Mouse (Mus musculus) heart, postnatal 0 days (tissue): ENCODE results near the gene Pde4c. TPM values are rescaled to one million over a fixed set of nuclear protein-coding genes. Genes with fewer than 3 reads are reported as not detected.
A peak's percentile ranks its signal among the peaks of the same experiment; 100 is the strongest.

Experiments used
- ATAC-seq: fragments of 200-750 bp; cut with Nextera tagmentation; 2 replicates; pipeline ENCODE4 v1.8.0; 2017; ENCODE audit warnings: low read depth, moderate number of reproducible peaks, moderate library complexity; ENCODE audit not compliant: insufficient read depth
- DNase-seq: peaks from one replicate; pipeline ENCODE4 v3.0.0-alpha.2; 2016; ENCODE audit warnings: low spot score
- H3K27ac ChIP-seq: fragments of 300-500 bp; sonication (generic); 2 replicates; pipeline ENCODE4 v1.5.1; 2014; ENCODE audit warnings: low read depth, mild to moderate bottlenecking
- H3K27me3 ChIP-seq: fragments of 300-500 bp; sonication (generic); 2 replicates; pipeline ENCODE4 v1.6.1; 2014; ENCODE audit warnings: low read length, mixed read lengths; ENCODE audit not compliant: control insufficient read depth, insufficient read depth
- H3K36me3 ChIP-seq: fragments of 300-500 bp; sonication (generic); replicated peaks from 2 replicates; pipeline ENCODE4 v1.6.1; 2014; ENCODE audit warnings: low read length, mixed read lengths; ENCODE audit not compliant: control insufficient read depth, insufficient read depth
- H3K4me1 ChIP-seq: fragments of 300-500 bp; sonication (generic); 2 replicates; pipeline ENCODE4 v1.6.1; 2014; ENCODE audit warnings: antibody characterized with exemption; ENCODE audit not compliant: control insufficient read depth, insufficient read depth
- H3K4me2 ChIP-seq: fragments of 300-500 bp; sonication (generic); 2 replicates; pipeline ENCODE4 v1.6.1; 2014; ENCODE audit warnings: low read depth, mild to moderate bottlenecking, low read length, moderate library complexity
- H3K4me3 ChIP-seq: fragments of 300-500 bp; sonication (generic); 2 replicates; pipeline ENCODE4 v1.5.1; 2014; ENCODE audit warnings: low read depth, low read length
- H3K9ac ChIP-seq: fragments of 300-500 bp; sonication (generic); replicated peaks from 2 replicates; pipeline ENCODE4 v1.6.1; 2014; ENCODE audit warnings: low read depth, low read length, mixed read lengths
- H3K9me3 ChIP-seq: fragments of 300-500 bp; sonication (generic); replicated peaks from 2 replicates; pipeline ENCODE4 v1.6.1; 2016; ENCODE audit warnings: low read length; ENCODE audit not compliant: control insufficient read depth
- CTCF ChIP-seq: IDR thresholded peaks from 2 replicates; pipeline ENCODE4 v1.5.1; 2016; ENCODE audit warnings: antibody characterized with exemption, control low read depth, low read depth
- EP300 ChIP-seq: IDR thresholded peaks from 2 replicates; pipeline ENCODE4 v1.6.1; 2016; ENCODE audit warnings: antibody characterized with exemption, low read depth
- WGBS: fragments of 180-500 bp; shearing (Covaris S2); extraction: QIAGEN DNeasy Blood & Tissue Kit; methylation state at CpG from one replicate; pipeline ENCODE4 v1.1.7; 2014; 5-methylcytosine and 5-hydroxymethylcytosine counted together
- polyA plus RNA-seq: library from polyadenylated mRNA; unstranded; fragments of >200 nt; fragmentation: Nextera tagmentation; extraction: Ambion mirVana; gene quantifications from 2 replicates; pipeline ENCODE4 v1.2.1, GENCODE M21; 2015
- total RNA-seq: library from RNA; depleted of rRNA; stranded (reverse); fragments of >200 nt; gene quantifications from 2 replicates; pipeline ENCODE4 v1.2.3, GENCODE M21; 2014; ENCODE audit warnings: low replicate concordance; rRNA removed

The Pde4c gene
- total RNA-seq (0.42 and 1.2 TPM in 2 replicates), polyA plus RNA-seq (0.44 and 0.56 TPM in 2 replicates)

DNA sequence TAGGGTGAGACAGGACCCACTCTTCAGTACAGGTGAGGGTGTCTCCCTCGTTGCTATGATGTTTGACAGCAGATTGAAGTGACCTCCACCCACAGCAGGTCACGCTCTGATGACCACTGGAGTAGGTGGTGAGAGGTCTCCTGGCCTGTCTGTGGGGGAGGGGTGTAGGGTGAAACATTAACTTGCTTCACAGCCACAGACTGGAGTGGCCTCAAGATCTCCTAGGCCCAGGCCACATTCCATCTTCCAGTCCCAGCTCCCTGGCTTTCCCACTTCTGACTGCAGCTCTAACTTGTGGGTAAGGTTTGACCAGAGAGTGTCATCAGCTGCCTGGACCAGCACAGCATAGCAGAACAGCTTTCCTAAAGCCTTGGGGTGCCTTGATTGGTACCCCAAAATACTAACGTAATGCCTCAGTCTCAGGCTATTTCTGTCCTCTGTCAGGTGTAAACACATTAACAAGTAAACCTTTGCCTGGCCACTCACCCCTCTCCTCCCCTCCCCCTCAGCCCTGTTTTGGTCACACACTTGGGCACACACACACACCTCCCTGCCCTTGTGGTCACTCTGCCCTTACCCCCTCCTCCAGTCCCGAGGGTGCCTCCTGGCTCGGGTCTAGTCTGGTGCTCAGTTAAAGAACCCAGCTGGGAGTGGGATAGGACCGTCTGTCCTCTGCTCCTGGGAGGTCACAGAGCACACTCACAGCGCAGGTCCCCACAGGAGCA is at the start of gene Pde4c:
TSS of gene Pde4c (plus strand) at position 235 of the 725 bp plus-strand sequence.
- H3K9ac ChIP-seq, result no peak within 1 kb of the TSS
- 52% methylated on average over 7 of the region's 7 CpGs for WGBS
- H3K27ac ChIP-seq, result no peak within 1 kb of the TSS
- no peaks in the 10 kb centered on the region for H3K9me3 ChIP-seq
- no peak within 1 kb of the TSS for H3K4me3 ChIP-seq
- ATAC-seq (no peak), DNase-seq (no peak)
- H3K36me3 ChIP-seq, result no peaks in the 10 kb centered on the region
- H3K4me1 ChIP-seq, result no peaks in the 10 kb centered on the region
- TF ChIP-seq CTCF (no peak), EP300 (no peak)
- H3K4me2 ChIP-seq, result no peak within 1 kb of the TSS
- peaks cover 29% of the 10 kb centered on the region for H3K27me3 ChIP-seq

DNA sequence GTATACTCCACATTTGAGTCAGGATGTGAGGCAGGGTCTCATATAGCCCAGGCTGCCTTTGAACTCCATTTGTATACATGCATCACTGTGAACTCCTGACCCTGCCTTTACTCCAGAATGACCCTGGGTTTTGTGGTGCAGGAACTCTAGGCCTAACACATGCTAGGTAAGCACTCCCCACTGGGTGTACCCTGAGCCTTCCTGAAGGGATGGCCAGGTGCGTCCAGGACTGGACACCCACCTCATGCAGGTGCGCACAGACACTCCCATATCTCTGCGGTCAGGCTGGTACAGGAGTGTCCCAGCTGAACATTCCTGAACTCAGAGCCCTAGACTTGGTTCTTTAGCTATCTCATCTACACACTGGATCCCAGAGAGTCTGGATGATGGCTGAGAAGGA is 49.4 kb upstream of the Pde4c start:
- Histone ChIP-seq H3K4me3 (peak overlapping the region; percentile 67), H3K27me3 (no peaks in the 10 kb centered on the region), H3K4me2 (peak overlapping the region; percentile 60), H3K4me1 (peaks cover 12% of the 10 kb centered on the region), H3K9ac (peak overlapping the region; percentile 65), H3K36me3 (peaks cover 14% of the 10 kb centered on the region; the same call in 1 of the 2 replicates), H3K27ac (peak overlapping the region; percentile 96), H3K9me3 (no peaks in the 10 kb centered on the region)
- no peak for TF ChIP-seq CTCF
- no peak for TF ChIP-seq EP300
- no peak for DNase-seq
- 93% methylated on average over 3 of the region's 3 CpGs for WGBS
- ATAC-seq, result no peak

DNA sequence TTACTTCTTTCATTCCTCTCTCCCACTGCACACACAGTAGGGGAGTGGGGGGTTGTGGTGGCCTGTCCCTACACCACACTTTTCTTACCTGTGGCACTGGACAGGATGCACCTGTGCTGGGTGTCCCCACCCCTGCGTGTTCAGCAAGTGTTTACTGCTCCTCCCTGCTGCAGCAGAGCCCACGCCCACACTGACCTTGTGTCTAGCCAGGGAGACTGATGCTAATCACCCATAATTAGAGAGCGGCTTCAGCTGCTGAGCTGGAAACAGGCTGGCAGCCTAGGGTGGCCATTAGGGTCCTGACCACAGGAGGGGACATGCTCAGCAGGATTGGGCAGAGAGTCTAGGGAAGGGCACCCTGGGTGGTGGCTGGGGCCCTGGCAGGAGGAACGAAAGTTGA is 48.8 kb upstream of the Pde4c start:
- Histone ChIP-seq H3K9ac (no peak overlapping the region), H3K9me3 (no peaks in the 10 kb centered on the region), H3K27ac (peak overlapping the region; percentile 96; the same call in 1 of the 2 replicates), H3K36me3 (peaks cover 15% of the 10 kb centered on the region; the same call in 1 of the 2 replicates), H3K4me2 (no peak overlapping the region), H3K4me1 (peaks cover 15% of the 10 kb centered on the region), H3K4me3 (no peak overlapping the region), H3K27me3 (no peaks in the 10 kb centered on the region)
- TF ChIP-seq CTCF (no peak), EP300 (no peak)
- ATAC-seq, result no peak
- DNase-seq, result no peak
- 75% methylated on average over 4 of the region's 4 CpGs for WGBS

DNA sequence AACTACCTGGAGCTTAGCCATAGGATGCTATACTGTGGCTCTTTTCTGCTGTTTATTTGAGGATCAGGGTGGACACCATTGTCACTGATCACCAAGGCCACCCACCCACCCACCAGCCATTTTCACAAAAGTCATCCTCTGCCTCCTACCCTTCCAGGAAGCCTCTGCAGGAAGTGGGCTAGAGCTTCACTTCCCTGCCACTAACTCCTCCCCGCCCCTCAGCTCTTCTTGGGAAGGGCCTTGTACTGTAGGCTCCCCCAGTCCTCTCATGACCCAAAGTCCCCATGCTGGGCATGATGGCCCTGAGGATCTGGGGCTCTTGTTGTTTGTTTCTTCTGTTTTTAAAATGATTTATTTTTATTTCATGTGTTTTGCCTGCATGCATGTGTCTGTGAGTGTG is 48.2 kb upstream of the Pde4c start:
- no peaks in the 10 kb centered on the region for H3K9me3 ChIP-seq
- H3K36me3 ChIP-seq, result peaks cover 15% of the 10 kb centered on the region; the same call in 1 of the 2 replicates
- DNase-seq, result no peak
- TF ChIP-seq EP300 (no peak), CTCF (no peak)
- 74% methylated on average over 1 of the region's 1 CpGs for WGBS
- no peak overlapping the region for H3K4me3 ChIP-seq
- H3K27me3 ChIP-seq, result no peaks in the 10 kb centered on the region
- ATAC-seq, result no peak
- H3K9ac ChIP-seq, result no peak overlapping the region
- H3K4me1 ChIP-seq, result peaks cover 18% of the 10 kb centered on the region
- H3K27ac ChIP-seq, result no peak overlapping the region
- H3K4me2 ChIP-seq, result no peak overlapping the region

DNA sequence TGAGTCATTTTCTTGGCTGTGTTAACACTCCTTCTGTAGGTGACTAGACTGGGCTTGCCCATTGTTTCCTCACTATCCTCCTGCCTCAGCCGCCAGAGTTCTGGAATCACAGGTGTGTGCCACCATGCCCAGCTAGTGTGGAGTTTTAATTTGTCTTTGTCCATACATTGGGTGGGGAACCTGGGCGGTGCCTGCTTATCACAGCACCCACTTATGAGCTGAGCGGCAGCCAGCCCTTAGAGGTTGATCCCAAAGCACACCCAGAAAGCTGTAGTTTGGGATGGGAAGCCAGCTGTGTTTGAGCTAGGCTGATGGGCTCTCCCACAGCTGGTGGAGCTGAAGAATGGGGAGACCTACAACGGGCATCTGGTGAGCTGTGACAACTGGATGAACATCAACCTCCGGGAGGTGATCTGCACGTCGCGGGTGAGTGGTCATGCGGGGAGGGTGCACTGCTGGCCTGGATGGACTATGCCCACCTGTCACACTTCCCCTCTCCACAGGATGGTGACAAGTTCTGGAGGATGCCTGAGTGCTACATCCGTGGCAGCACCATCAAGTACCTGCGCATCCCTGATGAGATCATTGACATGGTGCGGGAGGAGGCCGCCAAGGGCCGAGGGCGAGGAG is 46.0 kb upstream of the Pde4c start:
- no peak overlapping the region for H3K4me3 ChIP-seq
- no peaks in the 10 kb centered on the region for H3K9me3 ChIP-seq
- TF ChIP-seq CTCF (no peak), EP300 (no peak)
- peaks cover 29% of the 10 kb centered on the region for H3K4me1 ChIP-seq
- no peak for ATAC-seq
- WGBS, result 88% methylated on average over 15 of the region's 15 CpGs
- H3K27me3 ChIP-seq, result no peaks in the 10 kb centered on the region
- peaks cover 15% of the 10 kb centered on the region; the same call in 1 of the 2 replicates for H3K36me3 ChIP-seq
- DNase-seq, result no peak
- no peak overlapping the region for H3K9ac ChIP-seq
- H3K4me2 ChIP-seq, result no peak overlapping the region
- no peak overlapping the region for H3K27ac ChIP-seq
